Mouse (Mus musculus): ENCODE measurements around the gene Dffb.

The Dffb gene
- long read RNA-seq, experiment 1 = 0 reads
- long read RNA-seq, experiment 2, partial matches to known transcripts = 1 of 2 reads
- long read RNA-seq, experiment 2, other reads (novel, unspliced or antisense) = 1 of 2 reads

DNA sequence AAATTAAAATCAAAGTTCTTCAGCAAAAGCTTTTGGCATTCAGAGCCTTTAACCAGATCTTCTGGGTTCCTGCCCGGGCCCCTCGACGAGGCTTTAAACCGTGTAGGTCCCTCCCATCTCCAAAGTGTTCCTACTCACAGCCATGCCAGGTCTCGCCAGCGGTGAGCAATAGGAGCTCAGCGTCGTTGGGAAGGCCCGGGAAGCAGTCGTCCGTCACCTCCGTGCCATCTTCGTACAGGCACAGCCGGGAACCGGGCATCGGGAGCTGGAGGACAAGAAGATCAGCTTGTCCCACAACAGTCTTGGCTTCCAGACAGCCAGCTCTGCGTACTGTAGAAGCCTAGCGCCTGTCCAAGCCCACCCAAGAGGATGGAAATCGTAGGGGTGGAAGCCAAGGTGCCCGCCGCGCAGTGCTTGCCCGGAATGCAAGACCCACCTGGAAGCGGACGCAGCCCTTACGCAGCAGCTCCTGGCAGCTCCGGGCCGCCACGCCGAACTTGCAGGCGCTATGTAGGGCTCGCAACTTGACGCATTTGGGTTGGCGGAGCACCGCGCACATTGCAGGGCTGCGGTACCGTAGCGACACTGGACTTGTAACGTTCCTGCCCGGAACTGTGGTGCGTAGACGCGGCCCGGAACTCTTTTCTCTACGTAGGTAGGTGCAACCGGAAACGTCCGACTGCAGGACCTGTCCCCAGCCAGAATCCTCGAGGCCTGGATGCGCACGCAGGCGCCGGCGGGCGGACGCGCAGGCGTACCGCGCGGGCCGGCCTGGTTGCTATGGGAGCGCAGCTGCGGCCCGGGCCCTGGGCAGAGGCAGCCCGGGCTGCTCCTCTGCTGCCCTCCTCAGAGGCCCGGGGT is at the start of gene Dffb, which contains the start of gene Cep104:
Gene Dffb, minus strand, starts transcription at position 696 of the 861 bp plus-strand sequence.
Gene Cep104, plus strand, starts transcription at position 764 of the 861 bp plus-strand sequence.
- intact Hi-C loops (cut with DNase I) = loop anchor here (2.0 to 10.0 kb wide), 2 partner anchors 36 to 170 kb away; partner anchors contain the start of genes Lrrc47, Trp73 and Wrap73

DNA sequence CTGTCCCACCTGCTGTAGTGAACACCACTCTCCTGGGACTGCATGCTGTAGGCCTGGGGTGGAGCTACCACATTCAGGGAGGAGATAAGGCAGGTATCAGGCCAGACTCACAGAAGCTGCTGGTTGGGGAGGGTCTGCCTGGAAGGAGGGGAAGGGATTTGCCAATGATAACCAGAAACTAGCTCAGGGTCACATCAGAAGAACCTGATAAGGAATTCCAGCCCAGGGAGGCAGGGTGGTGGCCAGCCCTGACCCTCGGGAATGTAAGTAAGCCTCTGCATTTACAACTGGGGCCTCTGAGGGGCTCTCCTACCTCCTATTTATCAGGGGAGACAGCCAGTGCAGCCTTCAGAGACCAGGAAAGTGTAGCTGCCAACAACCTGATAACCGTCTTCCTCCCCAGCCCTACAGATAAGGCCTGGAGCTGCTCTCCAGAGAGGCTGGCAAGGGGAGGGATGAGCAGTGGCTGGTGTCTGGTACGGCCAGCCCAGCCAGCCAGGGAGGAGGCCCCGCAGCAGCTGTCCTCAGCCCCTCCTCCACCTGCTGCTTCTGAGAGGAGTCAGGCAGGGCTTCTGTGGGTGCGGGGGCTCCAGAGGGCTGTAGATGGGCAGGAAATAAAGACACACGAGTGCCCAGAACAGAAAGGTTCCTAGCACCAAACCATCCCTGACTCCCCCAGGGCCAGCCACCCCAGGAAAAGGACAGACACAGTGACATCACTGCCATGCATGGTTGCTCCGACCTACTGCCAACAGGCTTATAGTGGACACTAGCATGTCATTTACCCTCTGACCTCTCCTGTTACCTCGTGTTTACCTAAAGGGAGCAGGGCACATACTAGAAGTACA is 49.1 kb upstream of the Dffb start:
- intact Hi-C loops (cut with DNase I) = no loop called here

DNA sequence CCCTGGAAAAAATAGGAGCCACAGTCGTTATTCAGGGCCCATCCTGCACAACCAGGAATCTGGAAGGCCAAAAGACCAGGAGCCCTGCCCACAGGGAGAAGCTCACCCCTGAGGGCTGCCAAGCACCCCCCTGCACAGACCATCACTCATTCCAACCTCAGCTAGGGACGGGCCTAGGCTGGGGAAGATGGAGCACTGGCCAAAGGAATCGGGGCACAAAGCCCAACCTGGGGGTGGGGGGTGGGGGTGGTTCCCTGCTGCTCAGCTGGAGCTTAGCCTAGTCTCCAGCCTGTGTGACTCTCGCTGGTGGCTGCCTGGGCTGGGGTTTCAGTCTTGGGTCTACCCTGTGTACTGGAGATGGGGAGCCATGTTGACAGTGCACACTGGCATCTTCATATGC is 47.9 kb upstream of the Dffb start:
- intact Hi-C loops (cut with DNase I) = no loop called here

DNA sequence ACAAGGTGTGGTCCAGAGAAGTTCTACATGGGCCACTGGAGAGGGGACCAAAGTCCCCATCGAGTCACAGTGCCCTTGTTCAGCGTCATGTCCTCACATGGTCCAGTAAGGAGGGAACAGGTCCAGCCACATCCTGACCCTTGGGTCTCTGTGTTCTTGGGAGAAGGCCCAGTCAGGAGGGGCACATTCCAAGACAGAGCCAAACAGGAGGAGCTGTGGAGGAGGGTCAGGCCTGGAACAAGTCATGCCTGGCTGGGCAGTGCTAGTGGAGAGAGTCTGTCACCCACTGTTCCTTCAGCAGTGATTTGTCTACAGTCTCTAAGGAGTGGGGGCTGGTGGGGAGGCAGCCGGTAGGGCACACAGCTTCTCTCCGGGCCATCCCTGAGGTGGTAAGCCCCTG is 47.5 kb upstream of the Dffb start:
- intact Hi-C loops (cut with DNase I) = no loop called here

DNA sequence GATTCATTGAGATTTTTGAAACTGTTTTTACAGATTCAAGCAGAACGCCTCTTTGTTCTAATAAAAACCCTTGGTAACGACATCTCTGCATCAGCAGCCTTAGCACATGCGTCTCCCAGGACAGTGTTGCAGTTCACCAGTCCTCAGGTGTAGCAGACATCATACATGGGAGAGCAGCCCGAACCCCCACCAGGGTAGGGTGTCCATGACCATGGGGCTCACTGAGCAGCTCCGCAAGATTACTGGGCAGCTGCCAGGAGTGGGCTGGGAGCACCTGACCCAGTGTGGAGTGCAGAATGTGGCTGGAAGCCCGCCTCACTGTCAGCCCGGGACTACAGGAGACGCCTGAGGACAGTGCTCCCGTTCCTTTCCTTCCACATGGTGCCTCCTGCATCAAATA is 46.5 kb upstream of the Dffb start:
- intact Hi-C loops (cut with DNase I) = no loop called here

DNA sequence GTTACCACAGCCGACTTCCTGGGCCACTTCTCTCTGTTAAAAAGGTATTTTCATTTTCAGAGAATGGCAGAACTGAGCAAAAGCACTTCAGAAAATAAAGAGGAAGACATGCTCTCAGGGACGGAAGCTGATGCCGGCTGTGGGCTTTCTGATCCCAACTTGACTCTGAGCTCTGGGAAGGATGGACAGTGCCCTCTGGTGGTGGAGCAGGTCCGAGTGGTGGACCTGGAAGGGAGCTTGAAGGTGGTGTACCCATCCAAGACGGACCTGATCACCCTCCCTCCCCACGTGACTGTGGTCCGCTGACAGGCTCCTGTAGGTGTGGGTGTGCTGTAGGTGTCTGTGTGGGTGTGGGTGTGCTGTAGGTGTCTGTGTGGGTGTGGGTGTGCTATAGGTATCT is 44.6 kb upstream of the Dffb start:
- intact Hi-C loops (cut with DNase I) = no loop called here

DNA sequence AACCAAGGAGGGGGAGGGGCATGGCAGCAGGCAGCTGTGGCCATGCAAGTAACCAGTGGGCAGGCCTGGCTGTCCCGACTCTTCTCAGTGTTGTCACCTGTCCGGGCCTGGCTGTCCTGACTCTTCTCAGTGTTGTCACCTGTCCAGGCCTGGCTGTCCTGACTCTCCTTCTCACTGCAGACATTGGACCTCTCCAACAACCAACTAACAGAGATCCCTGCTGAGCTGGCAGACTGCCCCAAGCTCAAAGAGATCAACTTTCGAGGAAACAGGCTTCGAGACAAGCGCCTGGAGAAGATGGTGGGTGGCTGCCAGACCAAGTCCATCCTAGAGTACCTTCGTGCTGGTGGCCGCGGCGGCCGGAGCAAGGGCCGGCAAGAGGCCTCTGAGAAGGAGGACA is 40.5 kb upstream of the Dffb start:
- intact Hi-C loops (cut with DNase I) = no loop called here

DNA sequence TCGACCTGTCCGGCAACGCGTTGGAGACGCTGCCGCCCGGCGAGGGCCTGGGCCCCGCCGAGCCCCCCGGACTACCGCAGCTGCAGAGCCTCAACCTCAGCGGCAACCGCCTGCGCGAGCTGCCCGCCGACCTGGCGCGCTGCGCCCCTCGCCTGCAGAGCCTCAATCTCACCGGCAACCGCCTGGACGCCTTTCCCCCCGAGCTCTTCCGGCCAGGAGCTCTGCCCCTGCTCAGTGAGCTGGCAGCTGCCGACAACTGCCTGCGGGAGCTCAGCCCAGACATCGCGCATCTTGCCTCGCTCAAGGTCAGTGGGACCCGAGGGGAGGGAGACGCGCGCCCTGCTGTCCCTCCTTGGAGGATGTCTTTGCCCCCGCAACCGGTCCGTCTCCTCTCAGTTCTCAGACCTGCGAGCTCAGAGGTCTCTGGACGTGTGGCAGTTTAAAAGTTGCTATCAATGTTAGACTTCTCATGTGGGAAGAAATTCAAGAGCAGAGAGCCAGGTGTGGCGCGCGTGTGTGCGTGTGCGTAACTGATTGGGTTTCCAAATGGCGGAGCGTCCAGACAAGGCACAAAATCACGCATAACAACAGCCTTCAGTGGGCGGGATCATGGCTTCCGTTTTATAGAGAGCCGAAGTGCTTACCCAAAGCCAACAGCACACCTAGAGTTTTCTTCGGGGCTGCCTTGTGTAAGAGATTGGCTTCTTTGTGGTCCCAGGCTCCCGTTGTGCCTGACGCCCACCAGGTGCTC is 37.4 kb upstream of the Dffb start:
- intact Hi-C loops (cut with DNase I) = loop anchor here (5.0 kb wide), 1 partner anchor 130 kb away; the partner anchor contains the start of genes Trp73 and Wrap73

DNA sequence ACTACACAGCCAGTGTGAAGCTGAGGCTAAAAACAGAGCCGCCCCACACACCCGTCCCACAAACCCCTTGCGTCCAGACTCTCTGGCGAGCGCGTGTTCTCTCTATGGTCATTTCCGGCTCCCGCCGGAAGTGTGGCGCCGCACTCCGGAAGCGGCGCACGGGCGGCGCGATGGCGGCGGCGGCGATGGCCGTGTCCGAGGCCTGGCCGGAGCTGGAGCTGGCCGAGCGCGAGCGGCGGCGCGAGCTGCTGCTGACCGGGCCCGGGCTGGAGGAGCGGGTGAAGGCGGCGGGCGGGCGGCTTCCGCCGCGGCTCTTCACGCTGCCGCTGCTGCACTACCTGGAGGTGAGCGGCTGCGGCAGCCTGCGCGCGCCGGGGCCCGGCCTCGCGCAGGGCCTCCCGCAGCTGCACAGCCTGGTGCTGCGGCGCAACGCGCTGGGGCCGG is 36.7 kb upstream of the Dffb start, which contains the start of gene Lrrc47:
Gene Lrrc47, plus strand, starts transcription at position 86 of the 444 bp plus-strand sequence.
- intact Hi-C loops (cut with DNase I) = loop anchor here (2.0 to 5.0 kb wide), 2 partner anchors 37 to 131 kb away; partner anchors contain the start of genes Cep104, Dffb, Trp73 and Wrap73

DNA sequence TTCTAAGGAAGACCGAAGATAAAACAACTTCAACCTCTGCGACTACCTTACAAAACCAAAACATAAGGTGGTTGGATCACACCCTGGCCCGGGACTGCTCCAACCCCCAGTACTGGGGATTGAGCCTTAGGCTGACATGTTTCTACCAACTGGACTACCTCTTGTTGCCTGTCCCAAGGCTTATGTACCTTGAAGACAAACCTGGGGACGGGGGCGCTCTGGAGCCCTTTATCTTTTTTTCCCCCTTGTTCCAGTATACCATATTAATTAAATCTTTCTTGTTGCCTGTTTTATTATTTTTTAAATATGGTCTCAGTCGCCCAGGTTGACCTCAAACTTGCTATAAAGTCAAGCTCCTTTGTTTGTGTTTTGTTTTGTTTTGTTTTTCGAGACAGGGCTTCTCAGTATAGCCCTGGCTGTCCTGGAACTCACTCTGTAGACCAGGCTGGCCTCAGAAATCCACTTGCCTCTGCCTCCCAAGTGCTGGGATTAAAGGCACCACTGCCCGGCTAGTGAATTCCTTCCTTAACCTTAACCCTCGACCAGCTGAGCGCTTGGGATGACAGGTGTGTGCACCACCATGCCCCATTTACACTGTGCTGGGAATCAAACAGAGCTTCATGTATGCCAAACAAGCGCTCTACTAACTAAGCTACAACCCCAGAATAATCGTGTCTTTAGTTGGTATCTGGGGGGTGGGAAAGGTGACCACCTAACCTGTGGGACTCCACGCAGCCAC is 36.1 kb upstream of the Dffb start:
- intact Hi-C loops (cut with DNase I) = loop anchor here (2.0 to 5.0 kb wide), 2 partner anchors 36 to 131 kb away; partner anchors contain the start of genes Cep104, Dffb, Trp73 and Wrap73

DNA sequence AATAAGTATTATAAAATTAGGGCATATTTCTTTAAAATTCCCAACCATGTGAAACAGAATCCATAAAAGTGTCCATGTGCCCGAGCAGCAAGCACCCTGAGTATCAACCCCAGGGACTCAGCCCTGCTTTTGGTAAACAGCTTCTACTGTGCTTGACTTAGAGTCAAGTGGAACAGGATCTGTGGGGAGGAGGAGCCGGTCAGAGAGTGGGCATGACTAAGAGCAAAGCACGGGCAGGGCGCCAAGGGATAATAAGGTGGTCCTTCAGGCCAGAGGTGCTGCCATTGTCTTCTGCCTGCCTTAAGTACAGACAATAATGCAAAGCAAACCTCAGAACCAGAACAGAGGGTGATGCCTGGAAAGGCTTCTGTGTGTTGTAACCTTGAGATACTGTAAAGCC is 32.8 kb upstream of the Dffb start:
- intact Hi-C loops (cut with DNase I) = no loop called here

DNA sequence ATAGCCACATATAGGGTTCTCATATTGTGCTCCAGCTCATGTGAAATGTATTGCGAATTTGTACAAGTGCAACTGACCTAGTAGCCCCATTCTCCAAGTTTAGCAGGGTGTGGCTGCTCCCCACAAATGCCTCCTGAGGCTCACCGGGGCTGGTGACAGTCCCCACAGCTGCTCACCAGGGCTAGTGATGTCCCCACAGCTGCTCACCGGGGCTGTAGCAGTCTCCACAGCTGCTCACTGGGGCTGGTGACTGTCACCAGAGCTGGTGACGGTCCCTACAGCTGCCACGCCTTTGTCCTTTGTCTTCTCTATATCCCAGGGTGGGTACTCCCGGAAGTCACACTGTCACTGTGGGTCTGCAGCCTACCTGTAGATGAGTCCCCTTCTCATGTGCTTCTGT is 31.3 kb upstream of the Dffb start:
- intact Hi-C loops (cut with DNase I) = no loop called here

DNA sequence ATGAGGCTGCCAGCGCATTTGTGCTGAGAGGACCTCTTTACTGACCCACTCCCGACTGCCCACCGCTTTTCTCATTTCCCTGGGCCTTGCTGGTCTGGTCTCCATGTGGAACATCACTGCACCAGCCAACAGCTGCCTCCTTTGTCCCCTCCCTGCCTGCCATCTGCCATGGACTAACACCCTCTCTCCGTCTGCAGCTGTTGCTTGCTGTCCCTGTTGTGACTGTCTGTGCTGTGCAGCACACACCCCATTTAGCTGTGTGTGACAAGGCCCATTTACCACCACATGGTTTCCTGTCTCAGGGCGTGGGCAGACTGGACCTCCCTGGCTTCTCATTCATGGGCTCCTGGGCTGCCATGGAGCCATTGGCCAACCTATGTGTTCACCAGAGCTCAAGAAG is 30.6 kb upstream of the Dffb start:
- intact Hi-C loops (cut with DNase I) = no loop called here

DNA sequence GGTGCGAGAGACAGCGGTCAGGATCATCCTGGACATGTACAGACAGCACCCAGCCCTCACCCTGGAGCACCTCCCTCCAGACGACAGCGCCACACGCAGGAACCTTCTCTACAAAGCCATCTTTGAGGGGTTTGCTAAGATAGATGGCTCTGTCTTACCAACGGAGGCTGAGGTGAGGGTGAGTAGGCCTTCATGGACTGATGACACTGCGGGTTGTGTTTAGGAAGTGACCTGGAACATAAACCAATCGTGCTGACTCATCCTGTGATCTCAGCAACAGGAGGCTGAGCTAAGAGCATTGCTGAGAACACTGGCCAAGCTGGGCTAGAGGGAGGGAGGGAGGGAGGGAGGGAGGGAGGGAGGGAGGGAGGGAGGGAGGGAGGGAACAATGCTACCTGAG is 18.6 kb upstream of the Dffb start:
- intact Hi-C loops (cut with DNase I) = no loop called here

DNA sequence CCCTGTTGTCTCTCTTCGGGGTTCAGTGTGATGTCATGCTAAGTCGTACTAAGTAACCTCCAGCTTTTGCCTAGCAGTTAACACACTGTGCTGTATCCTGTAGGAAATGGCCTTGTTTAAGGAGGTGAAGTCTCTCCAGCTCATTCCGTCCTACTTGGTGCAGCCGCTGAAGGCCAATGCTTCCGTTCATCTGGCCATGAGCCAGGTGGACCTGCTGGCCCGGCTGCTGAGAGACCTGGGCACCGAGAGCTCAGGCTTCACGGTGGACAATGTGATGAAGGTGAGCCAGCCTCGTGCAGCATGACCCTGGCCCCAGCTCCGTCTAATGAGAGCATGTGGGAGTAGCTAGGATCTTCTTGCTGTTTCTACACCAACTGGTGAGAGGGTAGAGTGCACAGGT is 17.8 kb upstream of the Dffb start:
- intact Hi-C loops (cut with DNase I) = no loop called here

DNA sequence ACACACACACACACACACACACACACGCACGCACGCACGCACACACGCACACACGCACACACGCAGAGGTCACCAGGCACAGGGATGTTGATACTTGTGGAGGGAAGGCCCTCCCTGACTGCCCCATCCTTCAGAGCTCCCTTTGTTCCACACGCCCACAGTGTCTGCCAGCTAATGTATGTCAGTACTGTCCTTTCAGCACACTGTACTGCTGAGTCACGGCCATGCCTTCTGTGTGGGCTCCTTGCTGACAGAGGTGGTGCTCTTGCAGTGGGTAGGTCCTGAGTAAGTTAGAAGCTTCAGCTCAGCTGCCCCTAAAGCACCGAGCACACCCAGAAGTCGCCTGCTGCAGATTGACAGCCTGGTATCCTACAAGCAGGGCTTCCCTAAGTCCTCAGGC is 5.5 kb upstream of the Dffb start:
- intact Hi-C loops (cut with DNase I) = no loop called here

DNA sequence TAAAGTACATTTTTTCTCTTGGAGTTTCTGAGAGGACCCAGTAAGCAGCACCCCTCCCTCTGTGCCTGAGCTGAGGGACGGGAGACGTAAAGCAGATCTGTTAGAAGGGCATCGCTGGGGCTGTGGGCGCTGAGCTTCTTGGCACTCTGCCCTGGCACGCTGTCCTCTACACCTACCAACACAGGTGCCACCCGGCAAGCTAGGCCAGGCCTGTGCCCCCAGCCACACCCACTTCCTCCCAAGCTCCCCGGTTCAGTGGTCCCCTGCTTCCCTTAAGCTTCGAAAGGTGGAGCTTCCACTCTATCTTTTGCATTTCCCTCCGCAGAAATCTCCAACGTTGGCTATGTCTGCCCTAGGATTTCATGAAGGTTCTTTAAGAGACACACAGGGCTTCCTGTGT is 4.3 kb upstream of the Dffb start:
- intact Hi-C loops (cut with DNase I) = loop anchor here (10.0 kb wide), 1 partner anchor 166 kb away; the partner anchor contains the start of genes Trp73 and Wrap73

DNA sequence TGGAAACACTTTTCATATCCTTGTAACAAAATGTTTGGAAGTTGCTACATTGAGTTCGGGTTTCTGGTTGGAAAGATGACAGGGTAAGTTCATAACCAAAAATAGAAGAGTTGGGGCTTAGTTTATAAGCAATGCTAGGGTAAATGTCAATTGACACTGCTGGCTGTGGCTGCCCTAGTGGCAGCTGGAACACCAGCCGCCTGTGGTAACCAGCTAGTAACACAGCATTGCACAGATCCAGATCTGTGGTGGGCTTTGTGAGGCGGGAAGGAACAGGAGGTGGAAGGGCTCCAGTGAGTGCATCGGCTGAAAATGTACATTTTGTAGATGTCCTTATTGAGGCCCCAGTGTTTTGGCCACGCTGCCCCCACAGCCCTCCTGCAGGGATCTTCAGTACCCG is 842 bp upstream of the Dffb start:
- intact Hi-C loops (cut with DNase I) = loop anchor here (2.0 to 10.0 kb wide), 2 partner anchors 35 to 169 kb away; partner anchors contain the start of genes Lrrc47, Trp73 and Wrap73

DNA sequence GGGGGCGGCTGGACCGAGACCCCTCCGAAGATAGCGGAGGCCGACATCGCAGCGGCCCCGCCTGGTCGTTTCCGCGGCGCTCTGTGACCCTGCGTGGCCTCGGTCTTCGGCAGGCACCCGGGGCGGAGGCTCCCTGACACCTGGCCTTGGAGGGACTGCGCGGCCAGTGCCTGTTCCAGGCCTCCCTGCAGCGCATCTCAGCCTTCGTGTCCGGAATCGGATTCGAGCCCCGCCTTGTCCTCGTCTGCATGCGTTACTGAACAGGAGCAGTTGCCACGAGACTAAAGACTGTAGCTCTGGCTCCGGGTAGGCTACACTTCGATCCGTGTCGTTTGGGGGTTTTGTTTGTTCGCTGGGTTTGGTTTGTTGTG is 351 bp upstream of the Dffb start:
- intact Hi-C loops (cut with DNase I) = loop anchor here (2.0 to 10.0 kb wide), 2 partner anchors 36 to 170 kb away; partner anchors contain the start of genes Lrrc47, Trp73 and Wrap73

DNA sequence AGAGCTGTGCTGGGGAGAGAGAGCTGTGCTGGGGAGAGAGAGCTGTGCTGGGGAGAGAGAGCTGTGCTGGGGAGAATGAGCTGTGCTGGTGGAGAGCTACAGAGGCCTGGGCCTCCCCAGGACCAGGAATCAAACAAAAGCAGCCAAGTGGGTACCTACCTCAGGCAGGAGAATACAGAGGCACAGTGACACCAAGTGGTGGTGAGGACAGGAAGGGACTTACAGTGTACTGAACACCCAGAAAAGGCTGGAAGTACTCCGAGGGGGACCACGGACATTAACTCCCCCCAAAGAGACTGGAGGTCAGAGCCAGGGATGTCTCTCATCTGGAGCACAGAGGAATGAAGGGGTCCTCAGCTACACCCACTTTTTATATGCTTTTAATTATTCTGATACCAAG is 6.9 kb downstream of the Dffb start:
- intact Hi-C loops (cut with DNase I) = no loop called here
